Mouse (Mus musculus) limb, embryonic 13.5 days (tissue): ENCODE data around the gene Dnajc30. TPM values are rescaled to one million over a fixed set of nuclear protein-coding genes. Genes with fewer than 3 reads are reported as not detected.

ENCODE experiments used
- ATAC-seq: fragments of 200-750 bp; cut with Nextera tagmentation; 2 replicates; pipeline ENCODE4 v1.8.0; 2017; ENCODE audit warnings: low read depth, moderate number of reproducible peaks, moderate TSS enrichment; ENCODE audit not compliant: low FRiP score
- H3K27ac ChIP-seq: fragments of 300-500 bp; sonication (generic); 2 replicates; pipeline ENCODE4 v1.5.1; 2015; ENCODE audit warnings: inconsistent platforms, mild to moderate bottlenecking, moderate library complexity
- H3K27me3 ChIP-seq: fragments of 300-500 bp; sonication (generic); 2 replicates; pipeline ENCODE4 v1.6.1; 2015; ENCODE audit warnings: mild to moderate bottlenecking, inconsistent platforms
- H3K36me3 ChIP-seq: fragments of 300-500 bp; sonication (generic); 2 replicates; pipeline ENCODE4 v1.6.1; 2015; ENCODE audit warnings: inconsistent platforms, mild to moderate bottlenecking, moderate library complexity
- H3K4me1 ChIP-seq: fragments of 300-500 bp; sonication (generic); 2 replicates; pipeline ENCODE4 v1.6.1; 2015; ENCODE audit warnings: inconsistent platforms
- H3K4me2 ChIP-seq: fragments of 300-500 bp; sonication (generic); replicated peaks from 2 replicates; pipeline ENCODE4 v1.6.1; 2015; ENCODE audit warnings: inconsistent platforms, mild to moderate bottlenecking, moderate library complexity
- H3K4me3 ChIP-seq: fragments of 300-500 bp; sonication (generic); 2 replicates; pipeline ENCODE4 v1.5.1; 2015; ENCODE audit warnings: moderate library complexity, mild to moderate bottlenecking, inconsistent platforms
- H3K9ac ChIP-seq: fragments of 300-500 bp; sonication (generic); 2 replicates; pipeline ENCODE4 v1.6.1; 2015; ENCODE audit warnings: mild to moderate bottlenecking, inconsistent platforms
- H3K9me3 ChIP-seq: fragments of 300-500 bp; sonication (generic); 2 replicates; pipeline ENCODE4 v1.6.1; 2016; ENCODE audit warnings: inconsistent platforms
- WGBS: fragments of 180-500 bp; shearing (Covaris S2); methylation state at CpG from one replicate; pipeline ENCODE4 v1.1.7; 2015; 5-methylcytosine and 5-hydroxymethylcytosine counted together
- polyA plus RNA-seq: library from polyadenylated mRNA; unstranded; fragments of >200 nt; fragmentation: Nextera tagmentation; extraction: Ambion mirVana; gene quantifications from 2 replicates; pipeline ENCODE4 v1.2.1, GENCODE M21; 2015

The Dnajc30 gene
- polyA plus RNA-seq, 1 experiment from 2014 or later, result 35.5 TPM

DNA sequence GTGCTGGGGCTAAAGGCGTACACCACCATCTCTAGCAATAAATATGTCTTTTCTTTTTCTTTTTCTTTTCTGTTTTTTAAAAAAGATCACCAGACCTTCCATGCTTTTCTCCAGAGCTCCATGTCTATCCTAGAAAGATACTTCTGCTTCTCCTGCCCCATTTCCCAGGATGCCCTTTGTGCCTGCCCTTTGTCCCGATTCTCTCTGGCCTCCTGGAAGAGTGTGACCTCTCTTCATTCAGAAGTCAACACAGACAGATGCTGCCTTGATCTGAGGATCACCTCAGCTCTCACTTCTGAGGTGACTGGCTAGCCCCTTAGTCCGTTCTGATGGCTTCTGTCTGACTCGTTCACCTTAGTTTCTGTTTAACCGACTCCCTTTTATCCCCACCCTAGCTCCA, 16.5 kb downstream of the Dnajc30 start:
- H3K36me3 ChIP-seq, result peaks cover 9% of the 10 kb centered on the region
- no peak overlapping the region for H3K9ac ChIP-seq
- no peak overlapping the region for H3K4me3 ChIP-seq
- peaks cover 7% of the 10 kb centered on the region; the same call in 1 of the 2 replicates for H3K27me3 ChIP-seq
- H3K27ac ChIP-seq, result no peak overlapping the region
- no peaks in the 10 kb centered on the region for H3K9me3 ChIP-seq
- 85% methylated on average over 5 of the region's 5 CpGs for WGBS
- H3K4me1 ChIP-seq, result peaks cover 12% of the 10 kb centered on the region
- no peak for ATAC-seq
- H3K4me2 ChIP-seq, result no peak overlapping the region

DNA sequence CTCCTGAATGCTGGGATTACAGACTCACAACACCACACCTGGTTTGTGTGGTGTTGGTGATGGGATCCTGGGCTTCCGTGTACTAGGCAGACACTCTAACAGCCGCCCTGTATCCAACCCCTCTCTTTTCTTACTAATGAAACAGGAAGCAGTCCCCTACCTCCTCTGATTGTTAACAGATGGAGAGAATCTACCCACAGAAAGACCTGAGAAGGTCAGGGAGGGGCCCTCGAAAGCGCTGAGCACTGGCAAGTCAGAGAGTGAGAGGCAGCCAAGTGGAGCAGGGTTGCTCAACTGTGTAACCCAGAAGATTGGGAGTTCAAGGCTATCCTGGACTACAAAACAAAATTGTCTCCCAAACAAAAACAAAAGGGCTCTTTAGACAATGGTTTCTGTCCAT, 22.9 kb downstream of the Dnajc30 start:
- no peak overlapping the region for H3K27ac ChIP-seq
- no peak for ATAC-seq
- H3K27me3 ChIP-seq, result peaks cover 41% of the 10 kb centered on the region
- no peaks in the 10 kb centered on the region for H3K36me3 ChIP-seq
- no peak overlapping the region for H3K4me2 ChIP-seq
- 19% methylated on average over 4 of the region's 4 CpGs for WGBS
- peaks cover 5% of the 10 kb centered on the region for H3K4me1 ChIP-seq
- H3K9ac ChIP-seq, result no peak overlapping the region
- peaks cover 6% of the 10 kb centered on the region for H3K9me3 ChIP-seq
- H3K4me3 ChIP-seq, result no peak overlapping the region

DNA sequence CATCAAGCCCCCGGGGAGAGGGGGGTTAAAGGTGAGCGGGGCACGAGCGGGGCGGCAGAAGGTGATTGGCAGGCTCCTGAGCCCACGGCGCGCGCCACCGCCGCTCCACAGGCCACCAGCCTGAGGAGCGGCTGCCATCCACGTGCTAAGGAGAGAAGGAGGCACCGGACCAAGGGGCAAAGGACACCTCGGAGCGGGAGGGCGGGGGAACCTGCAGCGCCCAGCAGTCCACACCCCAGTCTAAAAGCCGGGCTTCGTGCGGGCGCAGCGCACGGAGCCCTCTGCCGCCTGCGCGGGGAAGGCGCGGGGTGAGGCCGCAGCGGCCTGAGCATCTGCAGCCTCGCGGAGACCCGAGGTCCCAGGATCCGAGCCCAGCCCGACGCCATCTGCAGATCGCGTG, 25.7 kb downstream of the Dnajc30 start, which contains the start of gene Mlxipl:
TSS of gene Mlxipl (plus strand) at position 238 of the 400 bp plus-strand sequence.
- 1% methylated on average over 38 of the region's 39 CpGs for WGBS
- Histone ChIP-seq H3K9me3 (peaks cover 6% of the 10 kb centered on the region), H3K27me3 (peaks cover 60% of the 10 kb centered on the region), H3K4me1 (peaks cover 5% of the 10 kb centered on the region), H3K9ac (peak within 1 kb of the TSS; percentile 56), H3K27ac (no peak within 1 kb of the TSS), H3K4me2 (peak within 1 kb of the TSS; percentile 61), H3K4me3 (peak within 1 kb of the TSS; percentile 33), H3K36me3 (no peaks in the 10 kb centered on the region)
- ATAC-seq, result no peak

DNA sequence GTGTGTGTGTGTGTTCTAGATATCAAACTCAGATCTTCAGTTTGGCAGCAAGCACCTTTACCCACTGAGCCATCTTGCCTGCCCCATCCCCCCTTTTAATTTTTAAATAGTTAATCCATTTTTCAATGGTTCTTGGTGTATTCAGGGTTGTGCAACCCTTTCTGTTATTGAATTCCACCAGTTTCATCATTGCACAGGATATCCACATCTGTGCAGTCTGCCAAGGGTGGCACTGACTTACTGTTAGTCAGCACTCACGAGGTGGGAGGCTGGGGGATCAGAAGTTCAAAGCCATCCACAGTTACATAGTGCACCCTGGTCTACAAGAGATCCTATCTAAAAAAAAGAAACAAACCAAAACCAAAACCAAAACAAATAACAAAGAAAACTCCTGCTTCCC, 37.0 kb downstream of the Dnajc30 start:
- H3K9me3 ChIP-seq, result no peaks in the 10 kb centered on the region
- H3K9ac ChIP-seq, result no peak overlapping the region
- peaks cover 16% of the 10 kb centered on the region for H3K27me3 ChIP-seq
- no peak overlapping the region for H3K27ac ChIP-seq
- no peaks in the 10 kb centered on the region for H3K36me3 ChIP-seq
- ATAC-seq, result no peak
- H3K4me2 ChIP-seq, result no peak overlapping the region
- 75% methylated on average over 1 of the region's 1 CpGs for WGBS
- H3K4me3 ChIP-seq, result no peak overlapping the region
- no peaks in the 10 kb centered on the region for H3K4me1 ChIP-seq

DNA sequence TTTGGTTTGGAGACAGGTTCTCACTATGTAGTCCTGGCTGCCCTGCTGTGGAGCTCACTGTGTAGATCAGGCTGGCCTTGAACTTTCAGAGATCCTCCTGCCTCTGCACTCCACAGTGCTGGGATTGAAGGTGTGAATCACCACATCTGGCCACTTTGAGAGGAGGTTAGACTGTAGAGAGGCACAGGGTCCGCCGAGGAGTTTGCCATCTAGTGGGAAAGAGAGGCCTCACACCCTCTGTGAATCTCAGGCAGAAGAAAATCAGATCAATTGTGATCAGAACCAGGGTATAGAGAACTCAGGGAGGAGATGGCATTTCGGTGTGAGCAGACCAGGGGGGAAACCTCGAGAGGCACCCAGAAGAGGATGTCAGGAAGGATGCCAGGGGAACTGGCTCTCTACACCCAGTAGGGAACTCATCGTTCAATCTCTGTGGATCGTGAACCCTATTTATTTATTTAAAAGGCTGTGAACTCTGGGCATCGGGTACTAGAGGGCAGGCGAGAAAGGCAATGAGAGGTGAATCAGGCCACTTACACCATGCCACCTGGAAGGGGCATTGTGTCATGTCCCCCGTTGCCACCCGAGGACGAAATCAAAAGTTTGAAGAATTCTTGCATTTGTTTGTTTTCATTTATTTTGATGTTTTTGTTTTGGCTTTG, 40.1 kb downstream of the Dnajc30 start:
- Histone ChIP-seq H3K27me3 (peaks cover 44% of the 10 kb centered on the region), H3K4me1 (peaks cover 17% of the 10 kb centered on the region), H3K9ac (no peak overlapping the region), H3K36me3 (no peaks in the 10 kb centered on the region), H3K4me3 (no peak overlapping the region), H3K4me2 (no peak overlapping the region), H3K9me3 (no peaks in the 10 kb centered on the region), H3K27ac (no peak overlapping the region)
- no peak for ATAC-seq
- 66% methylated on average over 11 of the region's 11 CpGs for WGBS

DNA sequence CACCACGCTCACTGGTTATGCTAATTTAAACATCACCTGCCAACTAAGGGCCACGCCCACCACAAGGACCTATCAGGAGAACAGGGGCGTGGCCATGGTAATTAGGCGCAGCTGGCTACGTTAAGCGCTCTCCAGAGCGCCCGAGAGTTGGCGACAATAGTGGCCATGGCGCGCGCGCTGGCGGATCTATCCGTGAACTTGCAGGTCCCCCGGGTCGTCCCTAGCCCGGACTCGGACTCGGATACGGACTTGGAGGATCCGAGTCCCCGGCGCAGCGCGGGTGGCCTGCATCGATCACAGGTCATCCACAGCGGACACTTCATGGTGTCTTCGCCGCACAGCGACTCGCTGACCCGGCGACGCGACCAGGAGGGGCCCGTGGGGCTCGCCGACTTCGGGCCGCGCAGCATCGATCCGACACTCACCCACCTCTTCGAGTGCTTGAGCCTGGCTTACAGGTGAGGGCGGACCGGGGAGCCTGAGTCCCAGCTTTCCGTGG, 42.8 kb downstream of the Dnajc30 start:
- under 1% methylated on average over 48 of the region's 48 CpGs for WGBS
- peak; percentile 84 for ATAC-seq
- peaks cover 55% of the 10 kb centered on the region for H3K27me3 ChIP-seq
- peak overlapping the region; percentile 98 for H3K4me2 ChIP-seq
- H3K4me1 ChIP-seq, result peaks cover 17% of the 10 kb centered on the region
- no peaks in the 10 kb centered on the region for H3K36me3 ChIP-seq
- H3K27ac ChIP-seq, result no peak overlapping the region
- H3K4me3 ChIP-seq, result peak overlapping the region; percentile 56
- no peaks in the 10 kb centered on the region for H3K9me3 ChIP-seq
- H3K9ac ChIP-seq, result peak overlapping the region; percentile 76

DNA sequence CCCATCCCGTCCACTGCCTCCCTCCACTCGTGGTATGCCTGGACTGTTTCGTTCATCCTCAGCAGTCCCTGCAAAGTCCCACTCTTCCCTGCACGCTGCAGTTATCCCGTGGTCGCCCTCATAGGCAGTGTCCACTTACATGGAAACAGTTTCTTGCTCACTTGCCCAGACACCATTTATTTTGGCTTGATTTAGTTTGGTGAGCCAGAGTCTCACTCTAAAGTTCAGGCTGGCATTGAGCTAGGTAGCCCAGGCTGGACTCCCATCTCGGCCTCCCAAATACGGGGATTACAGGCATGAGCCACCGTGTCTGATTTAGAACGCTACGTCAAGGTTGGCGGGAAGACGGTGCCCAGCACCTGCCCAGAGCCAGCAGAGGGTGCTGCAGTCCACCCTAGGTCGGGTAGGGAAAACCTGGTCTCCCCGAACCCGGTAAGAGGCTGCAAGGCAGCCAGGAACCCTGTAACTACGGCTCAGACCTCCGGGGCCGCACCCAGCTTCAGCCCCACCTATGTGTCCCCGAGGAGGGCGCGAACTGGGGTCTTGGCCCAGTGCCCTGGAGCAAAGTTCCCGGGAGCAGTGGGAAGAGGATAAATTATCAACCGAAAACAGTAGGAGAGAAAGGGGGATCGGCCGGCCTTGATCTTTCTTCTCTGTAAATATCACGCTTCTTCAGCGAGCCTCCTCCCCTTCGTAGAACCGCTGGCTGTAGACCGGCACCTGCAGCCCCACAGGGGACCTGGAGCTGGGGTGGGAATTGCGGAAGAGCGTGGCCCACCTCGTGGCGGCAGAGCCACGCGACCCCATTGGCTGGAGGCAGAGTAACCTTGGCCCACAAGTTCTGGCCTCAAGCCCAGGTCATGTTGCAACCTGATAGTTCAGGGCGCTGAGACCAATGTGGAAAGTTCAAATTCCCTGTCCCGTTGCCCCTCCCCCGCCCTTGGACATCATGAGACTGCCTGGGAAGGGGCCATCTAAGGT, 43.8 kb downstream of the Dnajc30 start:
- H3K4me1 ChIP-seq, result peaks cover 17% of the 10 kb centered on the region
- H3K4me2 ChIP-seq, result peak overlapping the region; percentile 98
- peak; percentile 30; the same call in 1 of the 2 replicates for ATAC-seq
- H3K9ac ChIP-seq, result peak overlapping the region; percentile 76; the same call in 1 of the 2 replicates
- H3K36me3 ChIP-seq, result no peaks in the 10 kb centered on the region
- WGBS, result 7% methylated on average over 40 of the region's 40 CpGs
- peak overlapping the region; percentile 56 for H3K4me3 ChIP-seq
- H3K9me3 ChIP-seq, result no peaks in the 10 kb centered on the region
- no peak overlapping the region for H3K27ac ChIP-seq
- H3K27me3 ChIP-seq, result peaks cover 55% of the 10 kb centered on the region

DNA sequence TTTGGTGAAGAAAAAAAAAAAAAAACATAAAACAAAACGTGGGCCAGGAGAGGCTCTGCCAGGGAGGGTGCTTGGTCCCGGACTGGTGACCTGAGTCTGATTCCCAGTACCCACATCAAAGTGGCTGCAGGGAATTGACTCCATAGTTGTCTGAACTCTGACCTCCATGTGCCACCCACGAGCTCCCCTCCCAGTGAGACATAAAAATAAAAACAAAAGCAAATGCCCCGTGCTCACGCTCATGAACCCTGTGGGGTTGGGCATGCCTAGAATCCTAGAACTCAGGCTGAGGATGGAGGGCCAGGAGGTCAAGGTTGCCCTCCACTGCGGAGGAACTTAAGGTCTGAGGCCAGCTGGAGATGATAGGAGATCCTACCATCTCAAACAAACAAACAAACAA, 45.0 kb downstream of the Dnajc30 start:
- H3K9ac ChIP-seq, result no peak overlapping the region
- no peak overlapping the region for H3K27ac ChIP-seq
- H3K9me3 ChIP-seq, result no peaks in the 10 kb centered on the region
- peaks cover 55% of the 10 kb centered on the region for H3K27me3 ChIP-seq
- ATAC-seq, result no peak
- WGBS, result 52% methylated on average over 6 of the region's 6 CpGs
- H3K4me1 ChIP-seq, result peaks cover 17% of the 10 kb centered on the region
- no peak overlapping the region for H3K4me3 ChIP-seq
- H3K4me2 ChIP-seq, result no peak overlapping the region
- H3K36me3 ChIP-seq, result no peaks in the 10 kb centered on the region

DNA sequence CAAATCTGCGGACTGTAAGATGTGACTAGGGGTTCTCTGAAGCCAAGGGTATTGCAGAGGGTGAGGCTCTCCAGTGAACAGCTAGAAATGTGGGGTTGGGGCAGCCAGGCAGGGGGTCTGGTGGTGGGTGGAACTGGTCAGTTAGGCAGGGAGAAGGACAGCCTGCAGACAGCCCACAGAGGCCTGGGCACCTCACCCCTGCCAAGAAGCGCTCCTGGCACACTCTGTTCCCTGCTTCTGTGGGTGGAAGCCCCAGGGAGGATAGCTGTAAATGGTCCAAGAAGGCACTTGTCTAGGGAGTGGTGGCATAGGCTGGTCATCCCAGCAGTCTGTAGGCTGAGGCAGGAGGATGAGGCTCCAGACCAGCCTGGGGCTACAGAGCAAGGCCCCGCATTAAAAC, 45.4 kb downstream of the Dnajc30 start:
- Histone ChIP-seq H3K9ac (no peak overlapping the region), H3K27me3 (peaks cover 51% of the 10 kb centered on the region), H3K27ac (no peak overlapping the region), H3K4me1 (peaks cover 17% of the 10 kb centered on the region), H3K9me3 (no peaks in the 10 kb centered on the region), H3K36me3 (no peaks in the 10 kb centered on the region), H3K4me2 (no peak overlapping the region), H3K4me3 (no peak overlapping the region)
- ATAC-seq, result no peak
- WGBS, result 83% methylated on average over 3 of the region's 3 CpGs

DNA sequence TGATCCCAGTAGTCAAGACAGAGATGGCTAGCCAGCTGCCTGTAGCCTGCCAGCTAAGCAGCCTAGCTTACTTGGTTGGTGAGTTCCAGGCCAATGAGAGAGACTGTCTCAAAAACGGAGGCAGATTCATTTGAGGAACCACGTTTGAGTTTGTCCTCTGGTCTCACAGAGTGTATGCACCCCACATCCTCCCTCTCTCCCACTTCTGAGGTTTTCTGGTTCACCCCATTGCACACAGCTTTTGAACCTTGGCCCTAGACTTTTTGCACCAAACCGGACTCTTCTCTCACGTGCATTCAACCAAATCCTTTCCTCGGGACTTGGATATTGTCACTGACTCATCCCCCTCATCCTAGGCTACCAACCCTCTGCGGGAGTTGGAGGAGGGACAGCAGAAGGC, 46.0 kb downstream of the Dnajc30 start:
- no peak for ATAC-seq
- no peak overlapping the region for H3K4me2 ChIP-seq
- peaks cover 51% of the 10 kb centered on the region for H3K27me3 ChIP-seq
- H3K4me3 ChIP-seq, result no peak overlapping the region
- H3K9ac ChIP-seq, result no peak overlapping the region
- H3K27ac ChIP-seq, result no peak overlapping the region
- H3K9me3 ChIP-seq, result no peaks in the 10 kb centered on the region
- peaks cover 17% of the 10 kb centered on the region for H3K4me1 ChIP-seq
- no peaks in the 10 kb centered on the region for H3K36me3 ChIP-seq
- 75% methylated on average over 6 of the region's 6 CpGs for WGBS

DNA sequence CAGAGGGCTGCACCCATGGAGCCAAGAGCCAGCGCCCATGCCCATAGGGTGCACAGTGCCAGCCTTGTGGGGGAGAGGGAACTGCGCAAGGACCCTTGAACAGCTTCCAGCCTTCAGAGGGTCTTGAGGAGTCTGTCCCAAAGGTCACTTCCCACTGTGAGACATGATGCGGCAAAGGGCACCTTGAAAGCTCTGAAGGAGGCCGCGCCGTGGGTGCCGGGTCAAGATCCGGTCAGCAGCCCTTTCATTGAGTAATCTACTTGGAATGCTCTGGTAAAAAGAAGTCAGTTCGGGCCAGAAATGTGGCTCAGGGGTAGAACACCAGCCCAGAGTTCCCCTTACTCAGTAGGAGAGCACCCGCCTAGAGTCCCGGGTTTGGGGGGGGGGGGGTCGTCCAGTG, 49.8 kb downstream of the Dnajc30 start:
- peaks cover 15% of the 10 kb centered on the region for H3K27me3 ChIP-seq
- H3K4me2 ChIP-seq, result no peak overlapping the region
- no peaks in the 10 kb centered on the region for H3K9me3 ChIP-seq
- no peaks in the 10 kb centered on the region for H3K36me3 ChIP-seq
- H3K4me3 ChIP-seq, result no peak overlapping the region
- no peak overlapping the region for H3K9ac ChIP-seq
- 0 out of 2 replicates have a peak, but pooled peaks cover 3% of the 10 kb centered on the region for H3K4me1 ChIP-seq
- H3K27ac ChIP-seq, result no peak overlapping the region
- 89% methylated on average over 12 of the region's 12 CpGs for WGBS
- no peak for ATAC-seq

DNA sequence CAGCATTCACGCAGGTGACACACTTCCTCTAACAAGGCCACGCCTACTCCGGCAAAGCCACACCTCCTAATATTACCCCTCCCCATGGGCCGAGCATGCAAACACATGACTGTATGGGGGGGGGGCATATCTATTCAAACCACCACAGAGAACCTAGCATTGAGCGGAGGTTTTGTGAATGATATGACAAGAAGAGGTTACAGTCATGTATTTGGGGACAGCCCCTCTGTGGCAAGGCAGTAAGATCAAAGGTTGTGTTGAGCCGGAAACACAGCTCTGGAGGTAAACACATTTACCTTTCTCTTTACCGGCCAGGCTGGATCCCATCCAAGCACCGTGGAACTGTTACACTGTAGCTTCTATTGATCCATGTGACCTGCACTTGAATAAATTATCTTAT, 51.2 kb downstream of the Dnajc30 start:
- 90% methylated on average over 8 of the region's 8 CpGs for WGBS
- Histone ChIP-seq H3K27me3 (peaks cover 8% of the 10 kb centered on the region), H3K9ac (no peak overlapping the region), H3K9me3 (no peaks in the 10 kb centered on the region), H3K4me3 (no peak overlapping the region), H3K27ac (no peak overlapping the region), H3K36me3 (no peaks in the 10 kb centered on the region), H3K4me2 (no peak overlapping the region), H3K4me1 (0 out of 2 replicates have a peak, but pooled peaks cover 3% of the 10 kb centered on the region)
- no peak for ATAC-seq
